8 mouse cellular contexts compared by ENCODE assay signal in genomic region chr14:39317424-39318110, GRCm38 (mm10).
DNase-seq lines count a peak whose midpoint lies in the region; ATAC-seq lines count a peak whose summit lies in the region.

No protein-coding gene starts in this region.

- no peak overlapping the region for H3K27ac ChIP-seq in hindbrain, embryonic 13.5 days
- no peak overlapping the region for H3K27ac ChIP-seq in hindbrain, embryonic 11.5 days (ENCODE audit: low read depth, low read length)
- H3K27ac ChIP-seq in heart, embryonic 12.5 days (ENCODE audit: poor library complexity, severe bottlenecking) = no peak overlapping the region

- H3K36me3 ChIP-seq in hindbrain, embryonic 13.5 days = no peaks in the 10 kb centered on the region
- H3K36me3 ChIP-seq in hindbrain, embryonic 11.5 days (ENCODE audit: control insufficient read depth, insufficient read depth, low read length) = no peaks in the 10 kb centered on the region
- no peaks in the 10 kb centered on the region for H3K36me3 ChIP-seq in heart, embryonic 12.5 days

- no peak for DNase-seq in hindbrain, embryonic 11.5 days (ENCODE audit: low spot score)
- DNase-seq in cerebellum, postnatal 25 days = peak; percentile 72 to 87
- peak; percentile 41 to 65 for DNase-seq in layer of hippocampus, postnatal 25 days (ENCODE audit: extremely low spot score in 1 of 2, low spot score in 1 of 2)
- peak; percentile 72 for DNase-seq in right cerebral cortex, postnatal 14 days
- DNase-seq in embryo, embryonic 9.5 days (ENCODE audit: extremely low spot score) = no peak

- WGBS in hindbrain, embryonic 13.5 days = 60% methylated on average over 4 of the region's 4 CpGs
- 83% methylated on average over 4 of the region's 4 CpGs for WGBS in hindbrain, embryonic 11.5 days
- 51% methylated on average over 4 of the region's 4 CpGs for WGBS in heart, embryonic 12.5 days

- H3K9ac ChIP-seq in hindbrain, embryonic 13.5 days = no peak overlapping the region
- H3K9ac ChIP-seq in hindbrain, embryonic 11.5 days (ENCODE audit: low read depth, low read length) = no peak overlapping the region
- H3K9ac ChIP-seq in heart, embryonic 12.5 days = no peak overlapping the region

- peak; percentile 91 for ATAC-seq in hindbrain, embryonic 13.5 days (ENCODE audit: low FRiP score)
- no peak for ATAC-seq in hindbrain, embryonic 11.5 days (ENCODE audit: low FRiP score)
- no peak for ATAC-seq in activated CD4-positive, CD25-positive, alpha-beta regulatory T cell, adult 4 months
- ATAC-seq in heart, embryonic 12.5 days (ENCODE audit: insufficient number of reproducible peaks, low FRiP score) = no peak

- no peaks in the 10 kb centered on the region for H3K9me3 ChIP-seq in hindbrain, embryonic 13.5 days
- no peaks in the 10 kb centered on the region for H3K9me3 ChIP-seq in hindbrain, embryonic 11.5 days (ENCODE audit: control insufficient read depth, low read length)
- no peaks in the 10 kb centered on the region for H3K9me3 ChIP-seq in heart, embryonic 12.5 days (replicated peaks)

- H3K4me1 ChIP-seq in hindbrain, embryonic 13.5 days (replicated peaks) = no peaks in the 10 kb centered on the region
- H3K4me1 ChIP-seq in hindbrain, embryonic 11.5 days (replicated peaks; ENCODE audit: control insufficient read depth, insufficient read depth, low read length) = no peaks in the 10 kb centered on the region
- H3K4me1 ChIP-seq in heart, embryonic 12.5 days (replicated peaks) = no peaks in the 10 kb centered on the region

- no peak overlapping the region for H3K4me2 ChIP-seq in hindbrain, embryonic 13.5 days
- no peak overlapping the region for H3K4me2 ChIP-seq in hindbrain, embryonic 11.5 days (replicated peaks; ENCODE audit: low read depth, low read length)
- H3K4me2 ChIP-seq in heart, embryonic 12.5 days = no peak overlapping the region

- H3K4me3 ChIP-seq in hindbrain, embryonic 13.5 days = no peak overlapping the region
- no peak overlapping the region for H3K4me3 ChIP-seq in hindbrain, embryonic 11.5 days (ENCODE audit: low read depth, low read length)
- H3K4me3 ChIP-seq in heart, embryonic 12.5 days = no peak overlapping the region

- H3K27me3 ChIP-seq in hindbrain, embryonic 13.5 days = no peaks in the 10 kb centered on the region
- no peaks in the 10 kb centered on the region for H3K27me3 ChIP-seq in hindbrain, embryonic 11.5 days (ENCODE audit: control insufficient read depth, insufficient read depth, low read length)
- H3K27me3 ChIP-seq in heart, embryonic 12.5 days (replicated peaks) = no peaks in the 10 kb centered on the region

Comparison
In these comparisons a context has a peak if more than half of its experiments do, and no peak if none do; other contexts are left out.
1. DNase-seq: peak in cerebellum, postnatal 25 days (2 of 2), layer of hippocampus, postnatal 25 days (2 of 2) and right cerebral cortex, postnatal 14 days (single experiment); none in hindbrain, embryonic 11.5 days (single experiment) and embryo, embryonic 9.5 days (single experiment).